Mouse (Mus musculus) bone marrow macrophage, adult 2 months (primary cell): ENCODE results near the gene Egln2. TPM values are rescaled to one million over a fixed set of nuclear protein-coding genes. Genes with fewer than 3 reads are reported as not detected.

Experiments
- H3K27ac ChIP-seq: 2 replicates; pipeline ENCODE4 v1.5.1; 2012; ENCODE audit warnings: low read depth, low read length; ENCODE audit not compliant: insufficient read depth
- H3K4me1 ChIP-seq: 2 replicates; pipeline ENCODE4 v1.6.1; 2012; ENCODE audit warnings: low read length; ENCODE audit not compliant: control insufficient read depth, insufficient read depth
- H3K4me3 ChIP-seq: 2 replicates; pipeline ENCODE4 v1.5.1; 2012; ENCODE audit warnings: mild to moderate bottlenecking, low read length, moderate library complexity; ENCODE audit not compliant: insufficient read depth
- CTCF ChIP-seq: IDR thresholded peaks from 2 replicates; pipeline ENCODE4 v1.5.1; 2012; ENCODE audit warnings: low read depth, mild to moderate bottlenecking, low read length, moderate library complexity
- POLR2A ChIP-seq: IDR thresholded peaks from 2 replicates; pipeline ENCODE4 v1.6.1; 2012; ENCODE audit warnings: mild to moderate bottlenecking, low read depth, low read length, borderline replicate concordance
- polyA plus RNA-seq: library from polyadenylated mRNA; stranded (reverse); fragments of >200 nt; gene quantifications from 2 replicates; pipeline ENCODE4 v1.2.4, GENCODE M21; 2012; ENCODE audit not compliant: missing spikeins, insufficient read depth, insufficient read length

The Egln2 gene
- polyA plus RNA-seq, 1 experiment: 30.8 TPM

- H3K4me3 ChIP-seq: no peak overlapping the region
- TF ChIP-seq POLR2A (no peak), CTCF (no peak)
- no peak overlapping the region for H3K27ac ChIP-seq
- H3K4me1 ChIP-seq: no peaks in the 10 kb centered on the region
These were observed 33.4 kb downstream of the Egln2 start for GRCm38 (mm10) chr7:27133156-27133555.

GRCm38 (mm10) chr7:27132588-27132987 is 34.0 kb downstream of the Egln2 start:
- Histone ChIP-seq H3K27ac (no peak overlapping the region), H3K4me1 (no peaks in the 10 kb centered on the region), H3K4me3 (no peak overlapping the region)
- no peak for TF ChIP-seq POLR2A
- peak; percentile 79 for TF ChIP-seq CTCF

GRCm38 (mm10) chr7:27131387-27131786 is 35.2 kb downstream of the Egln2 start:
- Histone ChIP-seq H3K4me3 (no peak overlapping the region), H3K4me1 (no peaks in the 10 kb centered on the region), H3K27ac (no peak overlapping the region)
- TF ChIP-seq POLR2A: no peak
- TF ChIP-seq CTCF: no peak

GRCm38 (mm10) chr7:27130521-27131370 is 35.9 kb downstream of the Egln2 start:
- no peaks in the 10 kb centered on the region for H3K4me1 ChIP-seq
- TF ChIP-seq POLR2A (no peak), CTCF (no peak)
- no peak overlapping the region for H3K4me3 ChIP-seq
- H3K27ac ChIP-seq: no peak overlapping the region

- TF ChIP-seq CTCF (no peak), POLR2A (no peak)
- Histone ChIP-seq H3K4me1 (no peaks in the 10 kb centered on the region), H3K4me3 (no peak overlapping the region), H3K27ac (no peak overlapping the region)
These were observed 36.8 kb downstream of the Egln2 start for GRCm38 (mm10) chr7:27129811-27130210.

GRCm38 (mm10) chr7:27128946-27129345 is 37.7 kb downstream of the Egln2 start:
- no peak overlapping the region for H3K4me3 ChIP-seq
- TF ChIP-seq POLR2A: no peak
- TF ChIP-seq CTCF: no peak
- H3K4me1 ChIP-seq: no peaks in the 10 kb centered on the region
- no peak overlapping the region for H3K27ac ChIP-seq

- TF ChIP-seq POLR2A (no peak), CTCF (no peak)
- H3K4me1 ChIP-seq: no peaks in the 10 kb centered on the region
- no peak overlapping the region for H3K27ac ChIP-seq
- no peak overlapping the region for H3K4me3 ChIP-seq
These were observed 38.4 kb downstream of the Egln2 start for GRCm38 (mm10) chr7:27128162-27128561.

GRCm38 (mm10) chr7:27124969-27125368 is 41.6 kb downstream of the Egln2 start:
- TF ChIP-seq CTCF: no peak
- no peak for TF ChIP-seq POLR2A
- Histone ChIP-seq H3K4me3 (no peak overlapping the region), H3K27ac (no peak overlapping the region), H3K4me1 (no peaks in the 10 kb centered on the region)

- no peak overlapping the region for H3K27ac ChIP-seq
- TF ChIP-seq POLR2A (no peak), CTCF (no peak)
- no peaks in the 10 kb centered on the region for H3K4me1 ChIP-seq
- no peak overlapping the region for H3K4me3 ChIP-seq
These were observed 42.2 kb downstream of the Egln2 start for GRCm38 (mm10) chr7:27124305-27124832.

- H3K27ac ChIP-seq: no peak within 1 kb of the TSS
- no peak within 1 kb of the TSS for H3K4me3 ChIP-seq
- TF ChIP-seq CTCF (no peak), POLR2A (no peak)
- no peaks in the 10 kb centered on the region for H3K4me1 ChIP-seq
These were observed 46.9 kb downstream of the Egln2 start, which contains the start of gene Cyp2f2 for GRCm38 (mm10) chr7:27119676-27120075. TSS of gene Cyp2f2 (plus strand) at chr7:27119909.
